Mouse (Mus musculus): ENCODE data around the gene Gm12248. TPM values are rescaled to one million over a fixed set of nuclear protein-coding genes. Genes with fewer than 3 reads are reported as not detected.

The Gm12248 gene
- polyA plus RNA-seq, 1 experiment from 2014 or later: not detected

- Histone ChIP-seq H3K4me2 (ENCODE audit: low read length) (peak overlapping the region; percentile 52), H3K4me1 (ENCODE audit: control insufficient read depth, insufficient read depth, low read length) (no peaks in the 10 kb centered on the region), H3K9me3 (replicated peaks; ENCODE audit: control insufficient read depth, low read length) (no peaks in the 10 kb centered on the region), H3K27me3 (replicated peaks; ENCODE audit: control insufficient read depth, insufficient read depth, low read length) (0 out of 2 replicates have a peak, but pooled peaks cover 7% of the 10 kb centered on the region), H3K36me3 (ENCODE audit: control insufficient read depth, insufficient read depth, low read length) (no peaks in the 10 kb centered on the region), H3K27ac (ENCODE audit: low read depth, low read length) (no peak overlapping the region), H3K4me3 (ENCODE audit: low read depth, low read length) (peak overlapping the region; percentile 22), H3K9ac (ENCODE audit: low read length) (peak overlapping the region; percentile 25; the same call in 1 of the 2 replicates)
- 2% methylated on average over 28 of the region's 38 CpGs for WGBS
- DNase-seq (ENCODE audit: low spot score): no peak
- ATAC-seq: no peak
Observed at GRCm38 (mm10) chr11:58097621-58098365, 4.9 kb upstream of the Gm12248 start.

GRCm38 (mm10) chr11:58096821-58097620 is 4.1 kb upstream of the Gm12248 start:
- DNase-seq (ENCODE audit: low spot score): no peak
- Histone ChIP-seq H3K9me3 (replicated peaks; ENCODE audit: control insufficient read depth, low read length) (no peaks in the 10 kb centered on the region), H3K36me3 (ENCODE audit: control insufficient read depth, insufficient read depth, low read length) (no peaks in the 10 kb centered on the region), H3K4me1 (ENCODE audit: control insufficient read depth, insufficient read depth, low read length) (no peaks in the 10 kb centered on the region), H3K27ac (ENCODE audit: low read depth, low read length) (no peak overlapping the region), H3K27me3 (replicated peaks; ENCODE audit: control insufficient read depth, insufficient read depth, low read length) (0 out of 2 replicates have a peak, but pooled peaks cover 7% of the 10 kb centered on the region), H3K4me2 (ENCODE audit: low read length) (peak overlapping the region; percentile 52), H3K4me3 (ENCODE audit: low read depth, low read length) (no peak overlapping the region), H3K9ac (ENCODE audit: low read length) (no peak overlapping the region)
- WGBS: 53% methylated on average over 20 of the region's 20 CpGs
- no peak for ATAC-seq

- Histone ChIP-seq H3K36me3 (ENCODE audit: control insufficient read depth, insufficient read depth, low read length) (no peaks in the 10 kb centered on the region), H3K27ac (ENCODE audit: low read depth, low read length) (no peak overlapping the region), H3K9ac (ENCODE audit: low read length) (no peak overlapping the region), H3K27me3 (replicated peaks; ENCODE audit: control insufficient read depth, insufficient read depth, low read length) (0 out of 2 replicates have a peak, but pooled peaks cover 7% of the 10 kb centered on the region), H3K4me3 (ENCODE audit: low read depth, low read length) (no peak overlapping the region), H3K4me1 (ENCODE audit: control insufficient read depth, insufficient read depth, low read length) (no peaks in the 10 kb centered on the region), H3K9me3 (replicated peaks; ENCODE audit: control insufficient read depth, low read length) (no peaks in the 10 kb centered on the region), H3K4me2 (ENCODE audit: low read length) (no peak overlapping the region)
- DNase-seq (ENCODE audit: low spot score) (no peak), ATAC-seq (no peak)
- 85% methylated on average over 5 of the region's 5 CpGs for WGBS
Observed at GRCm38 (mm10) chr11:58096160-58096559, 3.2 kb upstream of the Gm12248 start.

GRCm38 (mm10) chr11:58095561-58095960 is 2.6 kb upstream of the Gm12248 start:
- DNase-seq (ENCODE audit: low spot score): no peak
- Histone ChIP-seq H3K4me2 (ENCODE audit: low read length) (no peak overlapping the region), H3K9me3 (replicated peaks; ENCODE audit: control insufficient read depth, low read length) (no peaks in the 10 kb centered on the region), H3K9ac (ENCODE audit: low read length) (no peak overlapping the region), H3K36me3 (ENCODE audit: control insufficient read depth, insufficient read depth, low read length) (no peaks in the 10 kb centered on the region), H3K4me3 (ENCODE audit: low read depth, low read length) (no peak overlapping the region), H3K27me3 (replicated peaks; ENCODE audit: control insufficient read depth, insufficient read depth, low read length) (0 out of 2 replicates have a peak, but pooled peaks cover 7% of the 10 kb centered on the region), H3K4me1 (ENCODE audit: control insufficient read depth, insufficient read depth, low read length) (no peaks in the 10 kb centered on the region), H3K27ac (ENCODE audit: low read depth, low read length) (no peak overlapping the region)
- ATAC-seq: no peak
- 90% methylated on average over 1 of the region's 1 CpGs for WGBS

GRCm38 (mm10) chr11:58094766-58095165 is 1.8 kb upstream of the Gm12248 start:
- DNase-seq (ENCODE audit: low spot score): no peak
- H3K4me2 ChIP-seq (ENCODE audit: low read length): no peak overlapping the region
- no peaks in the 10 kb centered on the region for H3K9me3 ChIP-seq (replicated peaks; ENCODE audit: control insufficient read depth, low read length)
- no peak overlapping the region for H3K4me3 ChIP-seq (ENCODE audit: low read depth, low read length)
- no peak overlapping the region for H3K9ac ChIP-seq (ENCODE audit: low read length)
- WGBS: 57% methylated on average over 4 of the region's 4 CpGs
- H3K27me3 ChIP-seq (replicated peaks; ENCODE audit: control insufficient read depth, insufficient read depth, low read length): 0 out of 2 replicates have a peak, but pooled peaks cover 7% of the 10 kb centered on the region
- H3K36me3 ChIP-seq (ENCODE audit: control insufficient read depth, insufficient read depth, low read length): no peaks in the 10 kb centered on the region
- no peak overlapping the region for H3K27ac ChIP-seq (ENCODE audit: low read depth, low read length)
- no peaks in the 10 kb centered on the region for H3K4me1 ChIP-seq (ENCODE audit: control insufficient read depth, insufficient read depth, low read length)
- no peak for ATAC-seq

GRCm38 (mm10) chr11:58092541-58092940 is 393 bp downstream of the Gm12248 start:
- DNase-seq (ENCODE audit: low spot score) (no peak), ATAC-seq (no peak)
- Histone ChIP-seq H3K27ac (ENCODE audit: low read depth, low read length) (no peak overlapping the region), H3K4me3 (ENCODE audit: low read depth, low read length) (no peak overlapping the region), H3K9me3 (replicated peaks; ENCODE audit: control insufficient read depth, low read length) (no peaks in the 10 kb centered on the region), H3K36me3 (ENCODE audit: control insufficient read depth, insufficient read depth, low read length) (no peaks in the 10 kb centered on the region), H3K4me1 (ENCODE audit: control insufficient read depth, insufficient read depth, low read length) (no peaks in the 10 kb centered on the region), H3K9ac (ENCODE audit: low read length) (0 out of 2 replicates have a peak overlapping the region, but pooled peaks have one; percentile 13), H3K27me3 (replicated peaks; ENCODE audit: control insufficient read depth, insufficient read depth, low read length) (0 out of 2 replicates have a peak, but pooled peaks cover under 1% of the 10 kb centered on the region), H3K4me2 (ENCODE audit: low read length) (no peak overlapping the region)
- 68% methylated on average over 4 of the region's 4 CpGs for WGBS

GRCm38 (mm10) chr11:58081716-58082115 is 11.2 kb downstream of the Gm12248 start:
- ATAC-seq (no peak), DNase-seq (ENCODE audit: low spot score) (no peak)
- Histone ChIP-seq H3K9ac (ENCODE audit: low read length) (no peak overlapping the region), H3K4me1 (ENCODE audit: control insufficient read depth, insufficient read depth, low read length) (no peaks in the 10 kb centered on the region), H3K27ac (ENCODE audit: low read depth, low read length) (no peak overlapping the region), H3K27me3 (replicated peaks; ENCODE audit: control insufficient read depth, insufficient read depth, low read length) (no peaks in the 10 kb centered on the region), H3K36me3 (ENCODE audit: control insufficient read depth, insufficient read depth, low read length) (no peaks in the 10 kb centered on the region), H3K9me3 (replicated peaks; ENCODE audit: control insufficient read depth, low read length) (no peaks in the 10 kb centered on the region), H3K4me2 (ENCODE audit: low read length) (no peak overlapping the region), H3K4me3 (ENCODE audit: low read depth, low read length) (no peak overlapping the region)
- whole genome bisulfite sequencing: 90% methylated on average over 6 of the region's 6 CpGs

GRCm38 (mm10) chr11:58077270-58077669 is 15.7 kb downstream of the Gm12248 start:
- Histone ChIP-seq H3K27me3 (replicated peaks; ENCODE audit: control insufficient read depth, insufficient read depth, low read length) (no peaks in the 10 kb centered on the region), H3K9ac (ENCODE audit: low read length) (no peak overlapping the region), H3K27ac (ENCODE audit: low read depth, low read length) (no peak overlapping the region), H3K9me3 (replicated peaks; ENCODE audit: control insufficient read depth, low read length) (no peaks in the 10 kb centered on the region), H3K4me2 (ENCODE audit: low read length) (no peak overlapping the region), H3K4me3 (ENCODE audit: low read depth, low read length) (no peak overlapping the region), H3K36me3 (ENCODE audit: control insufficient read depth, insufficient read depth, low read length) (no peaks in the 10 kb centered on the region), H3K4me1 (ENCODE audit: control insufficient read depth, insufficient read depth, low read length) (no peaks in the 10 kb centered on the region)
- 75% methylated on average over 4 of the region's 4 CpGs for WGBS
- ATAC-seq: no peak
- DNase-seq (ENCODE audit: low spot score): no peak

- Histone ChIP-seq H3K27ac (ENCODE audit: low read depth, low read length) (no peak overlapping the region), H3K9ac (ENCODE audit: low read length) (no peak overlapping the region), H3K4me2 (ENCODE audit: low read length) (no peak overlapping the region), H3K27me3 (replicated peaks; ENCODE audit: control insufficient read depth, insufficient read depth, low read length) (no peaks in the 10 kb centered on the region), H3K36me3 (ENCODE audit: control insufficient read depth, insufficient read depth, low read length) (no peaks in the 10 kb centered on the region), H3K4me3 (ENCODE audit: low read depth, low read length) (no peak overlapping the region), H3K9me3 (replicated peaks; ENCODE audit: control insufficient read depth, low read length) (no peaks in the 10 kb centered on the region), H3K4me1 (ENCODE audit: control insufficient read depth, insufficient read depth, low read length) (no peaks in the 10 kb centered on the region)
- ATAC-seq: no peak
- 81% methylated on average over 3 of the region's 3 CpGs for WGBS
- no peak for DNase-seq (ENCODE audit: low spot score)
Observed at GRCm38 (mm10) chr11:58072978-58073377, 20.0 kb downstream of the Gm12248 start.

All from forebrain, embryonic 14.5 days (tissue).